Mouse (Mus musculus) E14TG2a.4 (cell line): Measurements from ENCODE around the gene Ly6g5c.
A peak's percentile ranks its signal among the peaks of the same experiment; 100 is the strongest.

Experiments used
- H3K27me3 ChIP-seq: 2 replicates; pipeline ENCODE4 v1.6.1; 2014; ENCODE audit warnings: low read length, control low read depth; ENCODE audit not compliant: insufficient read depth
- H3K36me3 ChIP-seq: 2 replicates; pipeline ENCODE4 v1.6.1; 2014; ENCODE audit warnings: low read length, control low read depth; ENCODE audit not compliant: insufficient read depth
- H3K4me1 ChIP-seq: replicated peaks from 2 replicates; pipeline ENCODE4 v1.6.1; 2014; ENCODE audit warnings: low read depth, low read length, control low read depth
- H3K4me3 ChIP-seq: replicated peaks from 2 replicates; pipeline ENCODE4 v1.5.1; 2014; ENCODE audit warnings: mild to moderate bottlenecking, low read length
- H3K9me3 ChIP-seq: 2 replicates; pipeline ENCODE4 v1.6.1; 2014; ENCODE audit warnings: low read length, control low read depth
- CTCF ChIP-seq: conservative IDR thresholded peaks from 2 replicates; pipeline ENCODE4 v1.5.1; 2014; ENCODE audit warnings: low read length
- NANOG ChIP-seq: IDR thresholded peaks from 2 replicates; pipeline ENCODE4 v1.6.1; 2014; ENCODE audit warnings: borderline replicate concordance, low read length, mixed read lengths
- POU5F1 ChIP-seq: IDR thresholded peaks from 2 replicates; pipeline ENCODE4 v1.6.1; 2014; ENCODE audit warnings: low read length, borderline replicate concordance

Gene Ly6g5c

GRCm38 (mm10) chr17:35135591-35136320 lies 27.7 kb downstream of the Ly6g5c start:
- Histone ChIP-seq H3K36me3 (peaks cover 45% of the 10 kb centered on the region), H3K27me3 (no peaks in the 10 kb centered on the region), H3K4me3 (peak overlapping the region; percentile 94), H3K4me1 (peaks cover 67% of the 10 kb centered on the region), H3K9me3 (no peaks in the 10 kb centered on the region)
- TF ChIP-seq POU5F1 (no peak), NANOG (no peak), CTCF (no peak)

- TF ChIP-seq CTCF = no peak
- no peak for TF ChIP-seq POU5F1
- TF ChIP-seq NANOG = no peak
- H3K4me3 ChIP-seq = no peak overlapping the region
- H3K9me3 ChIP-seq = no peaks in the 10 kb centered on the region
- H3K27me3 ChIP-seq = no peaks in the 10 kb centered on the region
- H3K4me1 ChIP-seq = peaks cover 67% of the 10 kb centered on the region
- peaks cover 80% of the 10 kb centered on the region for H3K36me3 ChIP-seq
Measured at GRCm38 (mm10) chr17:35139269-35139668, 31.2 kb downstream of the Ly6g5c start.

GRCm38 (mm10) chr17:35140490-35140996 lies 32.5 kb downstream of the Ly6g5c start:
- H3K36me3 ChIP-seq = peaks cover 93% of the 10 kb centered on the region
- H3K9me3 ChIP-seq = no peaks in the 10 kb centered on the region
- H3K4me1 ChIP-seq = peaks cover 70% of the 10 kb centered on the region
- H3K27me3 ChIP-seq = no peaks in the 10 kb centered on the region
- TF ChIP-seq POU5F1 (no peak), CTCF (no peak), NANOG (no peak)
- H3K4me3 ChIP-seq = no peak overlapping the region

- Histone ChIP-seq H3K36me3 (peaks cover 99% of the 10 kb centered on the region), H3K27me3 (no peaks in the 10 kb centered on the region)
- TF ChIP-seq POU5F1 (no peak), CTCF (no peak), NANOG (no peak)
Measured at GRCm38 (mm10) chr17:35141971-35142370, 33.9 kb downstream of the Ly6g5c start.

GRCm38 (mm10) chr17:35146139-35146538 lies 38.1 kb downstream of the Ly6g5c start:
- Histone ChIP-seq H3K4me1 (peaks cover 61% of the 10 kb centered on the region), H3K27me3 (no peaks in the 10 kb centered on the region), H3K4me3 (no peak overlapping the region), H3K36me3 (peaks cover 98% of the 10 kb centered on the region), H3K9me3 (no peaks in the 10 kb centered on the region)
- TF ChIP-seq NANOG = no peak
- TF ChIP-seq POU5F1 = no peak
- TF ChIP-seq CTCF = no peak

More at GRCm38 (mm10) chr17:35141971-35142370, 33.9 kb downstream of the Ly6g5c start:
- Histone ChIP-seq H3K9me3 (no peaks in the 10 kb centered on the region), H3K4me3 (no peak overlapping the region), H3K4me1 (peaks cover 70% of the 10 kb centered on the region)

- Histone ChIP-seq H3K27me3 (no peaks in the 10 kb centered on the region), H3K9me3 (no peaks in the 10 kb centered on the region), H3K4me3 (no peak overlapping the region), H3K36me3 (peaks cover 98% of the 10 kb centered on the region), H3K4me1 (peaks cover 49% of the 10 kb centered on the region)
- TF ChIP-seq NANOG = no peak
- TF ChIP-seq POU5F1 = no peak
- TF ChIP-seq CTCF = no peak
Measured at GRCm38 (mm10) chr17:35147348-35147747, 39.3 kb downstream of the Ly6g5c start.

- no peaks in the 10 kb centered on the region for H3K27me3 ChIP-seq
- H3K4me3 ChIP-seq = no peak overlapping the region
- H3K36me3 ChIP-seq = peaks cover 98% of the 10 kb centered on the region
- no peak for TF ChIP-seq POU5F1
- no peaks in the 10 kb centered on the region for H3K9me3 ChIP-seq
- H3K4me1 ChIP-seq = peaks cover 49% of the 10 kb centered on the region
Measured at GRCm38 (mm10) chr17:35147922-35148639, 40.0 kb downstream of the Ly6g5c start.

GRCm38 (mm10) chr17:35152121-35152520 lies 44.0 kb downstream of the Ly6g5c start:
- H3K4me3 ChIP-seq = no peak overlapping the region
- TF ChIP-seq CTCF = no peak
- TF ChIP-seq NANOG = no peak
- no peak for TF ChIP-seq POU5F1
- H3K27me3 ChIP-seq = no peaks in the 10 kb centered on the region
- no peaks in the 10 kb centered on the region for H3K9me3 ChIP-seq
- peaks cover 64% of the 10 kb centered on the region for H3K4me1 ChIP-seq
- peaks cover 99% of the 10 kb centered on the region for H3K36me3 ChIP-seq
